Mouse (Mus musculus): Measurements from ENCODE around the gene Fam71f1.
"Not testable (repeated sequence)": the region's sequence is repeated elsewhere in the genome, so short reads cannot be mapped to it uniquely, and the experiment has no call there.

The Fam71f1 gene

DNA sequence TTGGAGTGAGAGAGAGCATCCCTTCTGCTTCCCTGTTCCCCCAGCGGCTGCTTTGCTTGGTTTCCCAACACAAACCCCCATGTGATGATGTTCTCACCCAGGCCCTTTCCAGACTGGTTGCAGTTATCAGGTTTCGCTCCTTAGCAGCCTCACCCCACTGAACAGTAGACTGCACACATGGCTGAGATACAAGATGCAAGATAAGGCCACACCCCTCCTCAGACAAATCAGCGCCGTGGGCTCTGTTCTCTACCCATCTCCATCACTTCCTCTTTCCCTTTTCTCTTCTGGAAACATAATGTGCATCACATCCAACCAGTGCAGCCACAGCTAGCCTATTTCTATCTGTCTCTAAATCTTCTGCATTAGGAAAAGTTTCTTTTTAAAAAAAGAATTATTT is 10.6 kb downstream of the Fam71f1 start:
- no peak for DNase-seq

DNA sequence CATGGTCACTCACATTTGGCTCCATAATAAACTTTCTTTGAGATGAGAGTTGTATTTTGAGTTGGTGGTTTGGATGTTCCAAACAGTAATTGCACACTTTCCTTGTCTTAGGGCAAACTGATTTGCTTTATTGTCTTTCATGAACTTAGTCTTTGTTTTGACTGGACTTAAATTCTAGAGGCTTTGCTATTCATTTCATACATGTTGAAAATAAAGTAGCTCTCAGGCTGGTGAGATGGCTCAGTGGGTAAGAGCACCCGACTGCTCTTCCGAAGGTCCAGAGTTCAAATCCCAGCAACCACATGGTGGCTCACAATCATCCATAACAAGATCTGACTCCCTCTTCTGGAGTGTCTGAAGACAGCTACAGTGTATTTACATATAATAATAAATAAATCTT is 27.6 kb downstream of the Fam71f1 start:
- DNase-seq: not testable (repeated sequence)

DNA sequence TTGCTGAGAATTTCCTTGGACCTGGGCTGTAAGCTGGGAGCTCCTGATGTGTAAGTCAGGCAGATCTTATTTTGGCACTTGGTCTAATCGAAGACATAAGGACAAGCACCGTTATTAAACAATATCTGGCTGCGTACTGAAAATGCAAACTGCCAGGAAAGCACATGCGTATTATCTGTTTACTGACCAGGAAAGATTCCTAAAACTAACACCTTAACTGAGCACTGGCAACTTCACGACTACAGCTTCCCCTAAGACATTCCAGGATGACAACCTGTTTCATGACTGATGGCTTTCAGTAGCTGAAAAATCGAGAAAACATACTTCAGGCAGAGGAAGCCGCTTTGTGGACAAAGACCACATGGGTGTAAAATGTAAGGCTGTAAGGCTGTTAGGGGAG is 28.2 kb downstream of the Fam71f1 start:
- DNase-seq: no peak

DNA sequence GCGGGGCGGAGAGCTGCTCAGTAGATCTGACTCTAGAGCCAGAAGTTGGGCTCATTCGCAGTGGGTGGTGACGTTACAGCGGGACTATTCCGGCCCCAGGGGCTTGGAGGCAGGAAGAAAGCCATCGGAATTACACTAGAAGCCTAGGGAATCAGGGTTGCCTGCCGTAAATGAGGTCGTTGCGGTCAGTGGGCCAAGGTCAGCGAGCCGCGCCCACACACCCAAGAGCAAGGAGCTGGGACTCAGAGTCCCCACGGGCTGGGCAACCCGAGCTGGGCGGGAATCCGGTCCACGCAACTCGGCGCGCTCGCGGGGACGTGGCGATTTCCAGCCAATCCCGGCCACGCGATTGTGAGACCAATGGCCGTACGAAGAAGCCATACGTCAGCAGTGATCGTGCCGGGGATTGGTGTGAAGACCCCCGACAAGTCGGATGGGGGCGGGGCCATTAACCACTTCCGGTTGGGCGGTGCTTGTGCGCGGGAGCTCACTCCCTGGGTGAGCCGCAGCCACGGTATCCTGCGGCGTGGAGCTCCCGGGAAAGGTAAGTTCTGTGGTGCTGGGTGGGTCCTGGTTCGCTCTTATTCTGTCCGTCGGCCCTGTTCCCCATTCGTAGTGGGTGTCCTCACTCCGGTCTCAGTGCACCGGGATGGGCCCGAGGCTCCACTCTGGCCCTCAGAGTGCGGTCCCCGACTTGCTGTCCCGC is 28.9 kb downstream of the Fam71f1 start, which contains the start of gene Calu:
Gene Calu (plus strand): TSS at position 405 of the 706 bp plus-strand sequence.
- DNase-seq: peak; percentile 100

DNA sequence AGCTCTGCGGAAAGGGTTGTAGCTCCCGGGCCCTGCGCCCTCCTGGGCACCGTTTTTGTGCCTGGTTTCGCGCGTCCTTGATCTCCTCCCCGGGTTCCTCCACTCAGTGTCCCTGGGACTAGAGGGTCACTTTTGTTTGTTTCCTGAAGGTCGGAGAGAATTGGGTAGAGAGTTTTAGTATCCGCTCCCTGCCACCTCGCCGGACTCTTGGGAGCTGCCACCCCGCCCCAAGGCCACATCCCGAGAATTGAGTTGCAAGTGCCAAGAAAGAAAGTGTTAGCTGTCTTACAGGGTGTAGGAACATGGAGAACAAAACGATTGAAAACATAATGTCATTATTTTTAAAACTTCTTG is 29.4 kb downstream of the Fam71f1 start:
- DNase-seq: no peak

DNA sequence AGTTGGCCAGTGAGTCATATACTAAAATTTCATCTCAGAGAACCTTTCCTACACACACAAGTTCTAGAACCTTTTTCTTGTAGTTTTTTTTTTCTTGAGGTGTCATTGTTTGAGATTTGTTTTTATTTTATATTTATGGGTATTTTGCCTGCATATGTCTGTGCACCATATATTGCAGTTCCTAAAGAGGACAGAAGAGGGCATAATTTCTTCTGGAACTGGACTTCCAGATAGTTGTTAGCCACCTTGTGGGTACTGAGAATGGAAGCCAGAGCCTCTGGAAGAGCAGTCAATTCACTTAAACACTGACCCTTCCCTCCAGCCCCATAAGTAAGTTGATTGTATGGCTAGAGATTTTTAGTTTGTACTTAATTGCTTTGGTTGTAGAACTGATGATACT is 32.7 kb downstream of the Fam71f1 start:
- DNase-seq: no peak

DNA sequence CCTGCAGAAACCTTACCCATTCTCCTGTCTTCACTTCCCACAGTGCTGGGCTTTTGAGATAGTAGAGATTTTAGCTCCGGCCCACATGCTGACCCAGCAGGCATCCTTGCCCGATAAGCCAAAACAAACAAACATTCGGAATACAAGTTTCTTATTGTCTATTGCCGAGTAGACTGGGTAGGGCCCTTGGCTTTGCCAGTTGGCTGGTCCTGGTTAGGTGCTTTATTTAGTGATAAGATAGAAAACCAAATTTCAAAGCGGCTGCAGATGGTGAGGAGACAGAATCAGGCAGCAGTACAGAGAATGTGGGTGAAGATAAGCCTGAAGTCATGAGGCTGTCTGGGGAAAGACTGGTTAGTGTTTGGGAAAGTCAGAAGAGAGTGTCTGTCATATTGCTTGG is 33.9 kb downstream of the Fam71f1 start:
- DNase-seq: no peak

DNA sequence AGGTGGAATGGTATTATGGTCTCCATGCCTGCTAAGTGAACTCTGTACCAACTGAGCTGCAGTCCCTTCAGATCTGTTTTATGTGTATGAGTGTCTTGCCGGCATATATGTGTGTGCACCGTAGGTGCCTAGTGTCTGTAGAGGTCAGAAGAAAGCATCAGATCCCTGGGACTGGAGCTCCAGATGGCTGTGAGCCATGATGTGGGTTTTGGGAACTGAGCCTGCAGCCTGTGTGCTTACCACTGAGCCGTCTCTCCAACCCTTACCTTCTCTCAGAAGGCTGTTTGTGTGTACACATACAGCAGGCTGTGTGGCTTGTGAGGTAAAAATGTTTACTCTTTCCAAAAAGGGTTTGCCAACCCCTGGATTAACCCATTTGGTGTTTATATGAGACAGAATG is 40.4 kb downstream of the Fam71f1 start:
- DNase-seq: no peak

DNA sequence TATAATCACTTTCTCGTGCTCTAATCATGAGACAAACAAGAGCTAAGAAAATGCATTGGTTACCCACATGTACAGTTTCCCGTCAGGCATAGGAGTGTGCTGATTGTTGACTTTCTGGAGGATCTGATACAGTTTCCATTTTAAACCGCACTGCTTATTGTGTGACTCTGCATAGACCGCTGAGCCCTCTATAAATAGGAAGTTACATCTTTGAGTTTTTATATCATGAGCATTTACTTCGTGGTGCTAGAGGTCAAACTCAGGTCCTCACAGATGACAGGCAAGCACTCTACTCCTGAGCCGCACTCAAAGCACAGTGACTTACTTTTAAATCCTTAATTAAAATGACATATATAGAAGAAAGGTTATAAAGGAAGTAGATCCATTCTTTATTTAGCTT is 41.3 kb downstream of the Fam71f1 start:
- DNase-seq: no peak

DNA sequence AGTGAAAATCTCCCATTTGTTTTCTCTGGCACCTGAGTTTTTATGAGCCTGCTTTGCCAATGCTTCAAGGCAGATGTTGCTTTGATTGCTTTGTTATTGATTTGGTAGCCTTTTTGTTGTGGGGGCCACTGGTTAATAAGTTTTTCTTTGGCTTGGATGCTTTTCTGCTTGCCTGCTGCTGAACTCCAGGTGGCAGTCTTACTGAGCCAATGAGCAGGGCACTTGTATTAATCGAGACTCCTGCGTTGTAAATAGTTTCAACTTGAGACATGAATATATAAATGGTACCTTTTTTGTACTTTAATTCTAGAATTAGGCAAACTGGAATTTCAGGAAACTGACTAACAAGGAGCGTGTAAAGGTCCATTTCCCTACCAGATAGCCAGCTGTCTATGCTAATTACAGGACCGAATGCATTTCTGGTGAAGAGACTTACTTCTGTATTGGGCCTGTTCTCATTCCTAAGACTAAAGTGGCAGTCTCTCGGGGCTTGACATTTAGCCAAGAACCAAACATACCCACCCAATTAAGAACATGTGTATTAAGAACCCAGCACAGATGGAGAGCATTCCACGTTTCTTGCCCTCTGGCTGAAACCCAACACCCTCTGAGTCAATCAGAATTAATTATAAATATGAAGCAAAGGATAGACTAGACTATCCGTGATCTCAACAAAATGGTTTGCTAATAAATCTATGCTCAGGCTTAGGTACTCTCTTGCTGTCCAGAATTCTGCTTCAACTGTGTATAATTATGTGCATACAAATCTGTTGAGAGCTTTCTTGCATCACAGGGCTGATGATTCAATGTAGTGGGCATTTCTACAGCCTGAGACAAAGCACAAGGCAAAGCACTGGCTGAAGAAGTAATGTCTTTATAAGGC is 43.5 kb downstream of the Fam71f1 start:
- DNase-seq: no peak

DNA sequence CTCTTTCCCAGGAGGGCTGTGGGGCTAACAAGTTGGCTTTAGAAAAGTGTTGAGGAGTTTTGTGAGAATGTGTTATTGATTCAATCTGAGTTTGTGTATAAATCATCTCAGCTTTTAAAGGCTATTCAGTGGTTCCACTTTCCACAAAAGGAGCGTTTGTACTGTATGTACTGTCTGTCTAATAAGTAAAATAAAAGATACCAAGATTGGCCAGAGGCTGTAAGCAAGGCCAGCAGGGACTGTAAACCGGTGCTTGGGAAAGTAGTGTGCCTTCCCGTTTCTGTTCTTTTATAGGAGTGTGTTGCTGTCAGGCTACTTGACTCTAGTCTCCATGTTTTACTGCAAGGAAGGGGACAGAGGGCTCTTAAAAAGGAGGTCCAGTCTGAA is 44.2 kb downstream of the Fam71f1 start:
- DNase-seq: no peak

DNA sequence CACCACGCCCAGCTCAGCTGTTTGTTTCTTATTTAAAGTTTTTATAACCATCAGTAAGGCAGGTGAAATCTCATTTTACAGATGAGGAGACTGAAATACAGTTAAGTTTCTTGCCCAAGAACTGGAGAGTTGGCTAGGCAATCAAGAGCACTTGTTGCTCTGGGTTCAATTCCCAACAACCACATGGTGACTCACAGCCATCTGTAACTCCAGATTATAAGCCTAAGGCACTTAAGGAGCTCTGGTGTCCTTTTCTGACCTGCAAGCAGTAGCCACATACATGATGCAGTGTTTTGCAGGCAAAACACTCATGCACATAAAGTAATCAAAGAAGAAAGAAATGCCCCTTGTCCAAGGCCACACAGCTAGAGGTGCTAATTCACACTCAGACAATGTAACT is 46.3 kb downstream of the Fam71f1 start:
- no peak for DNase-seq

DNA sequence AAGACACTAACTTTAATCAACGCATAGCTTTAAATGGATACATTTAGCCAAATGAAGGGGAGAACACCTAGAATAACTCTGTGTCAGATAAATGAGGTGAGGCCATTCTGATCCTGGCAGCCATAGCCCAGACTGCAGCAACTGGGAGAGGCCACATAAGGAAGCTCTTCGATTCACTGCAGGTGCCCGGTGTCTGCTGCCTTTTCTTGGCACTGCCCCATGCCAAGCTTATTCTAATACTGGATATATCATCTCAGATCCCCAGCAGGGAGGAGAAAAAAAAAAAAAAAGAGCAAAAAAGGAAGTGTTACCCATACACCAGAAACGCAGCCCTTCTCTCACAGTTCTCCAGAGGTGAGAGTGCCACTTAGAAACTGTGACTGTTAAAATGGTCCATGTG is 58.4 kb downstream of the Fam71f1 start:
- DNase-seq: no peak

DNA sequence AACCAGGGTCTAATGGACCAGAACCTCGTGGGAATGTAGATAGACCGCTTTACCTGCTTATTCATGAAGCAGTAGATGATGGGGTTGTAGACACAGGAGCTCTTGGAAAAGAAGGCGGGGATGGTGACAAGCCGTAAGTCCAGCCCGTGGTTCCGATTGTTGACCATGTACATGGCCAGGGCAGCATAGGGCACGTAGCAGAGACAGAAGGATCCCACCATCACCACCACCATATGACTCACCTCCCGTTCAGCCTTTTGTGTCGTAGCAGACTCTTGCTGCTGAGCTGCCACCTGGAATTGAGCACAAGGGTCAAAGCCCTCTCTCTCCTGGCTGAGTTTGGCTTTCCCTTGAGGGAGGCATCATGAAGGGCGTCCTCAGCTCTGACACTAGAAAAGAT is 59.7 kb downstream of the Fam71f1 start:
- DNase-seq: no peak

DNA sequence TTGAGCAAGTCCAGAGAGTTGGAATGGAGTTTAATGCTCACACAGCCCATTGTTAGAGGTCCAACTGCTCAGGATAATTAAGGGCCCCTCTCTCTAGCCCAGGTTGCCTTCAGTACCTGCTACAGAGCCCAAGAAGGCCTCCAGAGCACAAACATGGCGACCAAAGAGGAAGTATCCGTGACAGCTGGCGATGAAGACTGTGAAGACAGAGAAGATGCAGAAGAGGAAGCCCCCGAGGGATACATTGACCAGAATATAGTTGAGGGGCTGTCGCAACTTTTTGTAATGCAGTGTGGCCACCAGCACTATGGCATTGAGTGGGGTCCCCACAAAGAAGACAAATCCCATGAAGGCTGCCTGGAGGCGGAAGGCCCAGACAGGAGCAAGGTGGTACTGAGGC is 61.0 kb downstream of the Fam71f1 start:
- no peak for DNase-seq

DNA sequence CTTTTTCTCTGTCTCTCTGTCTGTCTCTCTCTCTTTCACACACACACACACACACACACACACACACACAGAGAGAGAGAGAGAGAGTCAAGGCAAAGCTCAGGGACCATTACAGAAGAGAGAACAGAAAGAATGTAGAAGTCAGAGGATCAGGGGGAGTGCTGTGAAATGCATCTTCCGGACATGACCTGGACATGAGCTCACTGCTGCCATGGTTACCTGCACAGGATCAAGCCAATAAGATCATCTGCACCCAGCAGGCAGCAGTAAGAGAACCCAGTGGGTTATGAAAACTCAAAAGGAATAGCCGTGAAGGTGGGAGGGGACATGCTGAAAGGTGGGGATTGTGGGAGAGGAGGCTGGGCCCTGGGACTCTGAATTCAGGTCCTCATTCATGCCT is 63.5 kb downstream of the Fam71f1 start:
- DNase-seq: no peak

Data from right cerebral cortex, postnatal 14 days (tissue).